ENCODE assay signal across 12 mouse cellular contexts in genomic region chr16:24151831-24152247, GRCm38 (mm10).
DNase-seq lines count a peak whose midpoint lies in the region; ATAC-seq and TF ChIP-seq lines count a peak whose summit lies in the region.
"Had no signal": no experiment of that assay in that cellular context is flagged by ENCODE, and none has a peak within 500 bp of the region (broad histone marks: within the 10 kb centered on the region; RNA-seq: fewer than 3 reads in every experiment).

No protein-coding gene starts in this region.

- TF ChIP-seq CTCF in CH12.LX (conservative IDR thresholded peaks at IDR 0.05 in 1 of 2, IDR thresholded peaks at IDR 0.05 in 1 of 2; ENCODE audit: low read depth in 2 of 2, low read length in 2 of 2): no peak

- ATAC-seq in heart, embryonic 16.5 days (replicated peaks; ENCODE audit: extremely low read depth, insufficient read depth, low FRiP score): no peak
- no peak for ATAC-seq in liver, embryonic 15.5 days (ENCODE audit: insufficient read depth)
- ATAC-seq: forebrain, embryonic 15.5 days had no signal

- H3K9ac ChIP-seq in heart, embryonic 16.5 days (ENCODE audit: low read length): no peak overlapping the region
- H3K9ac ChIP-seq in CH12.LX (ENCODE audit: insufficient read depth, low read depth): no peak overlapping the region
- no peak overlapping the region for H3K9ac ChIP-seq in liver, embryonic 15.5 days
- H3K9ac ChIP-seq: embryonic facial prominence, embryonic 15.5 days; forebrain, embryonic 15.5 days had no signal

- TF ChIP-seq EP300 in CH12.LX (IDR thresholded peaks at IDR 0.05; ENCODE audit: low read length): peak; percentile 89

- in situ Hi-C loops in CH12.LX (cut with MboI; ENCODE audit: low pct_ligation_motif_present, low pct_unique_long_range_greater_than_20kb, low sequenced_read_pairs): no loop called here

- no peak for TF ChIP-seq POLR2A in CH12.LX (IDR thresholded peaks at IDR 0.05; ENCODE audit: low read depth, low read length)

- dilution Hi-C loops in CH12.LX (cut with MboI; ENCODE audit: extremely low pct_ligation_motif_present, extremely low pct_unique_long_range_greater_than_20kb, low sequenced_read_pairs): no loop called here

- peak overlapping the region; percentile 8; the same call in 1 of the 2 replicates for H3K4me2 ChIP-seq in heart, embryonic 16.5 days (ENCODE audit: low read depth, low read length)
- H3K4me2 ChIP-seq in CH12.LX (ENCODE audit: insufficient read depth, low read depth, poor library complexity, severe bottlenecking): peak overlapping the region; percentile 86
- 0 out of 2 replicates have a peak overlapping the region, but pooled peaks have one; percentile 13 for H3K4me2 ChIP-seq in liver, embryonic 15.5 days
- H3K4me2 ChIP-seq: embryonic facial prominence, embryonic 15.5 days; forebrain, embryonic 15.5 days had no signal

- H3K4me3 ChIP-seq in heart, embryonic 16.5 days (ENCODE audit: low read length): no peak overlapping the region
- H3K4me3 ChIP-seq in CH12.LX (replicated peaks in 1 of 3; ENCODE audit: low read depth in 2 of 3, low read length in 2 of 3, poor library complexity in 1 of 3): no peak overlapping the region
- H3K4me3 ChIP-seq in liver, embryonic 15.5 days (replicated peaks): no peak overlapping the region
- H3K4me3 ChIP-seq: embryonic facial prominence, embryonic 15.5 days; forebrain, embryonic 15.5 days; limb, embryonic 10.5 days had no signal

- no peak overlapping the region for H3K27ac ChIP-seq in heart, embryonic 16.5 days (ENCODE audit: low read length)
- H3K27ac ChIP-seq in CH12.LX (ENCODE audit: insufficient read depth, low read depth): no peak overlapping the region
- no peak overlapping the region for H3K27ac ChIP-seq in liver, embryonic 15.5 days (replicated peaks)
- H3K27ac ChIP-seq: embryonic facial prominence, embryonic 15.5 days; forebrain, embryonic 15.5 days; limb, embryonic 10.5 days had no signal

- H3K36me3 ChIP-seq in heart, embryonic 16.5 days (ENCODE audit: control insufficient read depth, insufficient read depth): no peaks in the 10 kb centered on the region
- H3K36me3 ChIP-seq in CH12.LX (replicated peaks in 1 of 2; ENCODE audit: control insufficient read depth in 1 of 2, insufficient read depth in 1 of 2, low read length in 1 of 2): no peaks in the 10 kb centered on the region
- H3K36me3 ChIP-seq in liver, embryonic 15.5 days (replicated peaks): no peaks in the 10 kb centered on the region
- H3K36me3 ChIP-seq: embryonic facial prominence, embryonic 15.5 days; forebrain, embryonic 15.5 days; limb, embryonic 10.5 days had no signal

- H3K4me1 ChIP-seq in heart, embryonic 16.5 days (ENCODE audit: control insufficient read depth, insufficient read depth, low read length): peaks cover 5% of the 10 kb centered on the region; the same call in 1 of the 2 replicates
- H3K4me1 ChIP-seq in CH12.LX (ENCODE audit: control insufficient read depth in 1 of 2, insufficient read depth in 2 of 2): peaks cover 5 to 33% of the 10 kb centered on the region in 2 experiments; a peak in 3 of 4 replicates
- H3K4me1 ChIP-seq in liver, embryonic 15.5 days (replicated peaks): peaks cover 10% of the 10 kb centered on the region
- H3K4me1 ChIP-seq: forebrain, embryonic 15.5 days had no signal

- no peak for DNase-seq in heart, adult 8-10 months (ENCODE audit: low spot score)
- DNase-seq in CH12.LX (ENCODE audit: extremely low read depth): peak; percentile 94
- DNase-seq in spleen, postnatal 36 days (ENCODE audit: low spot score in 2 of 2): peak; percentile 46 to 50
- DNase-seq in retina, postnatal 1 day: no peak
- no peak for DNase-seq in frontal cortex, postnatal 10 days (ENCODE audit: low spot score in 2 of 2)
- no peak for DNase-seq in ovary, postnatal 10 days (ENCODE audit: low spot score)
- DNase-seq: kidney, adult 18-20 months had no signal

- WGBS in heart, embryonic 16.5 days: 21% methylated on average over 7 of the region's 7 CpGs
- 12% methylated on average over 7 of the region's 7 CpGs for WGBS in liver, embryonic 15.5 days (ENCODE audit: insufficient replicate concordance)

- no peaks in the 10 kb centered on the region for H3K27me3 ChIP-seq in heart, embryonic 16.5 days (ENCODE audit: control insufficient read depth, insufficient read depth, low read length)
- H3K27me3 ChIP-seq in CH12.LX (replicated peaks): peaks cover 78% of the 10 kb centered on the region
- H3K27me3 ChIP-seq in liver, embryonic 15.5 days: no peaks in the 10 kb centered on the region
- H3K27me3 ChIP-seq: embryonic facial prominence, embryonic 15.5 days; forebrain, embryonic 15.5 days had no signal

- no peak; the same call in none of the 2 replicates for TF ChIP-seq RAD21 in CH12.LX (IDR thresholded peaks at IDR 0.05; ENCODE audit: low read depth, low read length)

- H3K9me3 ChIP-seq in heart, embryonic 16.5 days (replicated peaks; ENCODE audit: control insufficient read depth, low read length): no peaks in the 10 kb centered on the region
- no peaks in the 10 kb centered on the region for H3K9me3 ChIP-seq in CH12.LX (replicated peaks; ENCODE audit: low read length)
- H3K9me3 ChIP-seq in liver, embryonic 15.5 days (replicated peaks): no peaks in the 10 kb centered on the region
- H3K9me3 ChIP-seq: embryonic facial prominence, embryonic 15.5 days; forebrain, embryonic 15.5 days; limb, embryonic 10.5 days had no signal

- no peaks in the 10 kb centered on the region for H3K79me2 ChIP-seq in CH12.LX (replicated peaks; ENCODE audit: control insufficient read depth, extremely low read depth, insufficient read depth, poor library complexity, severe bottlenecking)

TF ChIP-seq in CH12.LX, 34 proteins besides CTCF, POLR2A, EP300 and RAD21:
- TF ChIP-seq MAFK (IDR thresholded peaks at IDR 0.05; ENCODE audit: insufficient replicate concordance, low read length): peak; percentile 80
- peak; percentile 89 for TF ChIP-seq JUND (conservative IDR thresholded peaks at IDR 0.05; ENCODE audit: low read depth, low read length)
- no peak for TF ChIP-seq MXI1 (IDR thresholded peaks at IDR 0.05; ENCODE audit: low read depth, low read length)
- no peak for TF ChIP-seq NELFE (IDR thresholded peaks at IDR 0.05; ENCODE audit: low read depth, low read length)
- TF ChIP-seq E2F4 (IDR thresholded peaks at IDR 0.05; ENCODE audit: insufficient replicate concordance, low read depth, low read length): no peak
- no peak for TF ChIP-seq SIN3A (IDR thresholded peaks at IDR 0.05; ENCODE audit: low read length)
- no peak for TF ChIP-seq HCFC1 (IDR thresholded peaks at IDR 0.05; ENCODE audit: low read depth, low read length)
- peak; percentile 28; the same call in 1 of the 2 replicates for TF ChIP-seq MYC (IDR thresholded peaks at IDR 0.05; ENCODE audit: low read depth, low read length)
- no peak for TF ChIP-seq CHD1 (IDR thresholded peaks at IDR 0.05; ENCODE audit: low read depth, low read length)
- TF ChIP-seq GABPA (IDR thresholded peaks at IDR 0.05; ENCODE audit: insufficient replicate concordance, low read depth, low read length): no peak
- no peak for TF ChIP-seq RCOR1 (conservative IDR thresholded peaks at IDR 0.05; ENCODE audit: low read depth, low read length)
- TF ChIP-seq MAX (IDR thresholded peaks at IDR 0.05; ENCODE audit: low read length): no peak
- no peak for TF ChIP-seq MAZ (IDR thresholded peaks at IDR 0.05; ENCODE audit: low read depth, low read length)
- no peak; the same call in 1 of the 2 replicates for TF ChIP-seq CHD2 (IDR thresholded peaks at IDR 0.05; ENCODE audit: low read length)
- peak; percentile 60 for TF ChIP-seq ETS1 (conservative IDR thresholded peaks at IDR 0.05; ENCODE audit: low read depth, low read length)
- TF ChIP-seq NRF1 (IDR thresholded peaks at IDR 0.05; ENCODE audit: low read depth, low read length): no peak
- TF ChIP-seq KAT2A (IDR thresholded peaks at IDR 0.05; ENCODE audit: insufficient replicate concordance, low read length): no peak
- TF ChIP-seq UBTF (IDR thresholded peaks at IDR 0.05; ENCODE audit: low read depth, low read length): no peak
- no peak for TF ChIP-seq PAX5 (IDR thresholded peaks at IDR 0.05; ENCODE audit: low read length)
- TF ChIP-seq ZKSCAN1 (IDR thresholded peaks at IDR 0.05; ENCODE audit: borderline replicate concordance, low read depth, low read length): no peak
- TF ChIP-seq BHLHE40 (IDR thresholded peaks at IDR 0.05; ENCODE audit: low read depth, low read length): peak; percentile 97
- peak; percentile 54 for TF ChIP-seq TCF12 (IDR thresholded peaks at IDR 0.05; ENCODE audit: low read depth, low read length)
- TF ChIP-seq JUN (IDR thresholded peaks at IDR 0.05; ENCODE audit: insufficient read depth, low read depth, low read length): peak; percentile 79
- TF ChIP-seq ZC3H11A (IDR thresholded peaks at IDR 0.05; ENCODE audit: low read depth, low read length): no peak
- peak; percentile 86 for TF ChIP-seq IRF4 (IDR thresholded peaks at IDR 0.05; ENCODE audit: low read depth, low read length)
- peak; percentile 50 for TF ChIP-seq MEF2A (IDR thresholded peaks at IDR 0.05; ENCODE audit: borderline replicate concordance, low read depth, low read length)
- no peak for TF ChIP-seq ELF1 (IDR thresholded peaks at IDR 0.05; ENCODE audit: low read depth, low read length)
- TF ChIP-seq SMC3 (IDR thresholded peaks at IDR 0.05; ENCODE audit: low read depth, low read length): peak; percentile 13; the same call in 1 of the 2 replicates
- no peak for TF ChIP-seq USF2 (conservative IDR thresholded peaks at IDR 0.05; ENCODE audit: low read depth, low read length)
- no peak for TF ChIP-seq ZMIZ1 (IDR thresholded peaks at IDR 0.05; ENCODE audit: low read depth, low read length)
- TF ChIP-seq ZNF384 (IDR thresholded peaks at IDR 0.05; ENCODE audit: low read depth, low read length): 0 out of 2 replicates have a peak, but pooled peaks have one; percentile 50
- 0 out of 2 replicates have a peak, but pooled peaks have one; percentile 16 for TF ChIP-seq TBP (conservative IDR thresholded peaks at IDR 0.05; ENCODE audit: low read depth, low read length)
- no peak for TF ChIP-seq POLR2AphosphoS2 (IDR thresholded peaks at IDR 0.05; ENCODE audit: low read depth, low read length)
- no peak for TF ChIP-seq USF1 (IDR thresholded peaks at IDR 0.05; ENCODE audit: low read depth, low read length)

Comparison
In these comparisons a context has a peak if more than half of its experiments do, and no peak if none do; other contexts are left out.
1. H3K4me2 ChIP-seq: peak in every context shown above with its lines; median percentile 86 in CH12.LX; 13 in liver, embryonic 15.5 days; 8 in heart, embryonic 16.5 days.
2. DNase-seq: peak in CH12.LX (single experiment) and spleen, postnatal 36 days (2 of 2); none in heart, adult 8-10 months (single experiment), retina, postnatal 1 day (single experiment), frontal cortex, postnatal 10 days (0 of 2) and ovary, postnatal 10 days (single experiment).